Mouse (Mus musculus) G1E (cell line): ENCODE results near the gene Stard10.

Source experiments
- CTCF ChIP-seq: IDR thresholded peaks from 2 replicates; pipeline ENCODE4 v1.5.1; 2012; ENCODE audit warnings: low read depth, low read length, inconsistent platforms, mixed read lengths
- GATA1 ChIP-seq: IDR thresholded peaks from 2 replicates; pipeline ENCODE4 v1.6.1; 2012; ENCODE audit warnings: borderline replicate concordance, low read length, inconsistent platforms, mixed read lengths
- GATA2 ChIP-seq: IDR thresholded peaks from 2 replicates; pipeline ENCODE4 v1.6.1; 2012; ENCODE audit warnings: low read depth, low read length, inconsistent platforms, borderline replicate concordance
- POLR2AphosphoS5 ChIP-seq: IDR thresholded peaks from 2 replicates; pipeline ENCODE4 v1.6.1; 2012; ENCODE audit warnings: low read depth, low read length, inconsistent platforms; ENCODE audit not compliant: insufficient replicate concordance
- TAL1 ChIP-seq: conservative IDR thresholded peaks from 2 replicates; pipeline ENCODE4 v1.6.1; 2012; ENCODE audit warnings: low read depth, low read length, inconsistent platforms, mixed read lengths

DNA sequence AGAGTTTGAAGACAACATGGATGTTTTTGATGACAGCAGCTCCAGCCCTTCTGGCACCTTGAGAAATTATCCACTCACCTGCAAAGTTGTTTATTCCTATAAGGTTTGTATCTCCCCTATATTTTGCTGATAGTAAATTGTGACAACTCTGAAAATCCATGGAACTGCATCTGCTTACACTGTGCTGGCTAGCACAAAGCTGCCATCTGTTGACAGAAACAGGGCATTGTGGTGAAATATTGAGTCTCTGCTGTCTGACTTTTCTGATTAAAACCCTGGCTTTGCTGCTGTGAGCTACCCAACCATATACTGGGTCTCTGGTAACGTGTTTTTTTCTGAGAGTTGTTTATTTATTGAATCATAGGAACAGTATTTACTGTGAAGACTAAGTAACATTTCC lies 45.3 kb upstream of the Stard10 start:
- TF ChIP-seq GATA1 (no peak), CTCF (no peak), TAL1 (no peak), POLR2AphosphoS5 (no peak), GATA2 (no peak)
